Mouse (Mus musculus) embryonic fibroblast, embryonic 13.5 days (primary cell): ENCODE results near the gene Cetn4. TPM values are rescaled to one million over a fixed set of nuclear protein-coding genes. Genes with fewer than 3 reads are reported as not detected.

Experiments
- H3K27ac ChIP-seq: 2 replicates; pipeline ENCODE4 v1.5.1; 2012; ENCODE audit warnings: low read length, control low read depth, inconsistent platforms; ENCODE audit not compliant: insufficient read depth
- H3K4me1 ChIP-seq: 2 replicates; pipeline ENCODE4 v1.6.1; 2011; ENCODE audit warnings: low read length; ENCODE audit not compliant: control insufficient read depth, insufficient read depth
- H3K4me3 ChIP-seq: 2 replicates; pipeline ENCODE4 v1.5.1; 2011; ENCODE audit warnings: mild to moderate bottlenecking, control low read depth, low read length; ENCODE audit not compliant: insufficient read depth
- CTCF ChIP-seq: IDR thresholded peaks from 2 replicates; pipeline ENCODE4 v1.5.1; 2011; ENCODE audit warnings: mild to moderate bottlenecking, control low read depth, low read length, moderate library complexity, borderline replicate concordance; ENCODE audit not compliant: insufficient read depth
- POLR2A ChIP-seq: IDR thresholded peaks from 2 replicates; pipeline ENCODE4 v1.6.1; 2011; ENCODE audit warnings: low read depth, mild to moderate bottlenecking, control low read depth, low read length, moderate library complexity
- polyA plus RNA-seq: library from polyadenylated mRNA; stranded (reverse); fragments of >200 nt; gene quantifications from 2 replicates; pipeline ENCODE4 v1.2.4, GENCODE M21; 2011; ENCODE audit warnings: low read depth; ENCODE audit not compliant: missing spikeins, insufficient read length

Cetn4 gene
- polyA plus RNA-seq, 1 experiment: 8.0 TPM

DNA sequence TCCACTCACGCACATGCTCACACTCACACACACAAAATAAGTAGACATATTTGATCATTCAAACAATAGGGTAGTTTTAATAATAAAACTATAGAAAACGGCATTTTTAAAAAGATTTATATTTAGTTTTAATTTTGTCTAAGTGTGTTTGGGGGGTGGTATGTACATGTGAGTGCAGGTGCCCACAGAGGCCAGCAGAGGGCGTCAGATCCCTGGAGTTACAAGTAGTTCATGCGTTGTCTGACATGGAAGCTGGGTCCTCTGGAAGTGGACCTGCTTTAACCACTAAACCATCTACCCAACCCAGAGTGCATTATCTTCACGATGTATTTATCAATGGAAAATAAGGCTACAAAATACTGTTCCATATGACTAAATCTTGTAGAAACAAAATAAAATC is 28.6 kb upstream of the Cetn4 start:
- Histone ChIP-seq H3K4me1 (no peaks in the 10 kb centered on the region; the same call in 1 of the 2 replicates), H3K4me3 (no peak overlapping the region), H3K27ac (no peak overlapping the region)
- TF ChIP-seq POLR2A (no peak), CTCF (peak; percentile 54; the same call in 1 of the 2 replicates)

- no peak for TF ChIP-seq CTCF
- TF ChIP-seq POLR2A: no peak
- Histone ChIP-seq H3K27ac (no peak overlapping the region), H3K4me3 (no peak overlapping the region), H3K4me1 (0 out of 2 replicates have a peak, but pooled peaks cover 5% of the 10 kb centered on the region)
These were observed 21.5 kb upstream of the Cetn4 start for GRCm38 (mm10) chr3:37334053-37334452.

GRCm38 (mm10) chr3:37331999-37332449 is 19.5 kb upstream of the Cetn4 start:
- H3K4me3 ChIP-seq: no peak overlapping the region
- H3K4me1 ChIP-seq: 0 out of 2 replicates have a peak, but pooled peaks cover 7% of the 10 kb centered on the region
- no peak overlapping the region for H3K27ac ChIP-seq
- TF ChIP-seq CTCF (no peak), POLR2A (no peak)

GRCm38 (mm10) chr3:37329963-37330362 is 17.5 kb upstream of the Cetn4 start:
- TF ChIP-seq POLR2A (no peak), CTCF (no peak)
- 0 out of 2 replicates have a peak, but pooled peaks cover 7% of the 10 kb centered on the region for H3K4me1 ChIP-seq
- no peak overlapping the region for H3K27ac ChIP-seq
- no peak overlapping the region for H3K4me3 ChIP-seq

DNA sequence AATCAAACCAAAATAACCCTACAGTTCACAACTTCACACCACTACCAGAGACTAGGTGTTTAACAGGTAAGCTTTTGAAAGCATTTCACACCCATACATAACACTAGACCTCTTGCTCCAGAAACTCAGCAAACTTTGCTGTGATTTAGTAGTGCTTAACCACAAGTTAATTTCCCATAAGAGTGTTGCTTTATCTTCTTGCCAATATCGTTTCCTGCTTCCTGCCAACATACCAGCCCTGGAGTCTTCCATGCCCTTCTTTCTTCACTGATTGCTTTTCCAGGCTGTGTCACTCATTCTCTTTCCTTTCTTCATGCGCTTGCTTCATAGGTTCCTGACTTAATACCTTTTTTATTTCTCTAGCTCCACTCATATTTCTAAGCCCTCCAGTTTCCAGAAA is 16.0 kb upstream of the Cetn4 start:
- no peak for TF ChIP-seq CTCF
- TF ChIP-seq POLR2A: no peak
- Histone ChIP-seq H3K27ac (peak overlapping the region; percentile 52; the same call in 1 of the 2 replicates), H3K4me3 (no peak overlapping the region), H3K4me1 (0 out of 2 replicates have a peak, but pooled peaks cover 7% of the 10 kb centered on the region)

DNA sequence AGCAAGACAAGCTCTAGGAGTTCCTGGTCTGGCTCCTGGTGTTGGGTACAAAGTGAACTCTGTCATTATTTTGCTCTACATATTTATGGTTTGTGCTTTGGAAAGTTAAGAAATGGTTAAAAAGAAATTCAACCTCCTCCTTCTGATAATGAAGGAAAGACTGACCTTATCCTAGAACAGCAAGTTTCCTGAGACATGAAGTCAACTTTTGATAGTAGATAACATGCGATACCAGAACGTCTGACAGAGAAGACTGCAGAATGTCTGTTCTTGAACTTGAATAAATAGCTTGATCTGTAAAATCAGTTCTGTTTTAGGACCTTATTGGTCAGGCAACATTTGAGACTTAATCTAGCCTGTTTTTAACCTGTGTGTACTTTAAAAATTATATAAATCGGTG is 14.1 kb upstream of the Cetn4 start:
- Histone ChIP-seq H3K27ac (no peak overlapping the region), H3K4me1 (0 out of 2 replicates have a peak, but pooled peaks cover 7% of the 10 kb centered on the region), H3K4me3 (no peak overlapping the region)
- TF ChIP-seq POLR2A (no peak), CTCF (no peak)

GRCm38 (mm10) chr3:37325317-37326112 is 13.0 kb upstream of the Cetn4 start:
- Histone ChIP-seq H3K27ac (no peak overlapping the region), H3K4me3 (no peak overlapping the region), H3K4me1 (0 out of 2 replicates have a peak, but pooled peaks cover 2% of the 10 kb centered on the region)
- TF ChIP-seq CTCF (no peak), POLR2A (no peak)

DNA sequence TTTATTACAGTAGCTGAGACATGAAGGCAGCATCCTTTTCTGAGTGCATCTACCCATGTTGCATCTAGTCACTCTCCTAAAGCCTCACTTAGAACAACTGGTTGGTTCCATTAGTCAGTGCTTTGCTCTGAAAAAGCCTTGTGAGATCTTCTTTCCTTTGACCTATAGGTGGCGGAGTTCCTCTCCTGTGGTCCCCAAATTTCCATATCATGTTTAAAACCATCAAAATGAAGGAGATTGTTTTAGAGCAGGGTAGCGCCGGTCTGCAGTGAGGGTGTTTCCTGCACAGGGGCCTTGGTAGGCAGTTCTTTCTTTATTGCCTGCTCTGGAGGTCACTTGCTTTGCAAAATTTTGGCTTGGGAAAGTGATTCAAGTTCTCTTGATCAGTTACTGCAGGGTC is 11.8 kb upstream of the Cetn4 start:
- Histone ChIP-seq H3K4me3 (no peak overlapping the region), H3K4me1 (0 out of 2 replicates have a peak, but pooled peaks cover 2% of the 10 kb centered on the region), H3K27ac (no peak overlapping the region)
- no peak for TF ChIP-seq CTCF
- no peak for TF ChIP-seq POLR2A

GRCm38 (mm10) chr3:37316233-37316632 is 3.7 kb upstream of the Cetn4 start:
- Histone ChIP-seq H3K27ac (no peak overlapping the region), H3K4me3 (no peak overlapping the region), H3K4me1 (peaks cover 2% of the 10 kb centered on the region; the same call in 1 of the 2 replicates)
- TF ChIP-seq CTCF (no peak), POLR2A (no peak)

- Histone ChIP-seq H3K4me3 (peak overlapping the region; percentile 16; the same call in 1 of the 2 replicates), H3K27ac (peak overlapping the region; percentile 82), H3K4me1 (peaks cover 2% of the 10 kb centered on the region; the same call in 1 of the 2 replicates)
- TF ChIP-seq POLR2A (peak; percentile 58), CTCF (no peak)
These were observed 863 bp upstream of the Cetn4 start for GRCm38 (mm10) chr3:37313371-37313770.
